Mouse (Mus musculus) retina, postnatal 7 days (tissue): ENCODE measurements around the gene Prpf38b.
"Not testable (repeated sequence)": the region's sequence is repeated elsewhere in the genome, so short reads cannot be mapped to it uniquely, and the experiment has no call there.

ENCODE experiments used
- DNase-seq: peaks from one replicate; pipeline ENCODE4 v3.0.0-alpha.2; 2012; ENCODE audit warnings: low read depth, low spot score

Prpf38b gene

DNA sequence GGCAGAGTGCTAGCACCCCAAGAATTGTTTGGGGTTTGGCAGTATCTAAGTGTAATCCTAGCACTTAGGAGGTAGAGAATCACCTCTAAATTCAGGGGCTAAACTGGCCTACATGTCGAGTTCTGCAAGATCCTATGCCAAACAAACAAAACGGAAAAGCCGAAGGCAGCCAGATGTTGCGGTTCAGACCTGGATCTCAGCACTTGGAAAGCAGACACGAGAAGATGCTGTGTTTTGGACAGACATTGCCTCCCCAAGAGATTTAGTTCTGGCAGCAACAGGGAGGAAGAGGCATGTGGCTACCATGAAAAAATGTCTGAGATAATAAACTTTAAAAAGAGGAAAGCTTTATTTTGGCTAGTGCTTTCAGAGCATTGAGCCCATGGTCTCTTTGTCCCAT is 10.8 kb downstream of the Prpf38b start:
- no peak for DNase-seq

DNA sequence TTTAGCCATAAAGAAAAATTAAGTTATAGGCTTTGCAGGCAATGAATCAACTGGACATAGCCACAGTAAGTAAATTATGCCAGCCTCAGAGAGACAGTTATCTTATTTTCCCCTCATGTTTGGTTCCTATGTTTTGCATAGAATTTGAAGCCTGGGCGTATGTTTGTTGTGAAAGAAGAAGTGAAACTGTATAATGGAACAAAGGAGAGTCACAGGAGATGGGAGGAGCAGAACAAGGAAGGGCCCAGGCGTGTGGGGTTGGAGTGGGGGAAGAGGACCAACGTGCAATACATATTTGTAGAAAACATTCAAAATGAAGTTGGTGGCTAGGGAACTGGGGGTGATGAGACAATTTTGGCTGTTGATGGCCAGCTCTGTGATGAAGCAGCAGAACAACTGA is 11.4 kb downstream of the Prpf38b start:
- no peak for DNase-seq

DNA sequence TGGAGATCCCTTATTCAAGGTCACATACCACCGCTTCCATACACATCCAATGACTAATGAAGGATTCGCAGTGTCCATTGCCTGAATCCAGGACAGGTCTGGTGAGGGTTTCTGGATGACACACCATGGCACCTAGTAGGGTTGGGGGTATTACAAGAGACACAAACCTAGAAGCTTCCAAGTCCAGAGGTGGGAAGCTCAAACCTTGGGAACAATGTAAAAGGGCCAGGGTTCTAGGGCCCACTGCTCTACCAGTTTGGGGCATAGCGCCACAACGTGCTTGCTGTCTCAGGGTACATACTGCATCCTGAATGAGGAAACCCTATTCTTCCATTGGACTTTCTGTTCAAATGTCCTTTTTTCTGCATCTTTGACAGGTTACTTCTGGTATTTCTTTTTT is 12.9 kb downstream of the Prpf38b start:
- no peak for DNase-seq

DNA sequence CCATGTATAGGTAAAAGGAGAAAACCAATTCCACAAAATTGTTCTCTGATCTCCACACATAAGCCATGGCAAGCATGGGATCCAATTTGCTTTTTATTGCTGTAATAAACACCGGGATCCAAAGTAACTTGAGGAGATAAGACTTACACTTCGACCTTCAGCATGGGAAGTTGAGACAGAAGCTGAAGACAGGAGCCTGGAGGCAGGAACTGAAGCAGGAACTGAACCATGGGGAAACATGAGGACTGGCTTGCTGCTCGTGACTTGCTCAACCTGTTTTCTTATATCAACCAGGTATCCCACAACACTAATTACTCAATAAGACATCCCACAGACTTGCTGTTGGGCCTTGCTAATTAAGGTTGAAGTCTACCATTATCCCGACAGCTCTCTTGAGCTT is 18.6 kb downstream of the Prpf38b start:
- DNase-seq: no peak

DNA sequence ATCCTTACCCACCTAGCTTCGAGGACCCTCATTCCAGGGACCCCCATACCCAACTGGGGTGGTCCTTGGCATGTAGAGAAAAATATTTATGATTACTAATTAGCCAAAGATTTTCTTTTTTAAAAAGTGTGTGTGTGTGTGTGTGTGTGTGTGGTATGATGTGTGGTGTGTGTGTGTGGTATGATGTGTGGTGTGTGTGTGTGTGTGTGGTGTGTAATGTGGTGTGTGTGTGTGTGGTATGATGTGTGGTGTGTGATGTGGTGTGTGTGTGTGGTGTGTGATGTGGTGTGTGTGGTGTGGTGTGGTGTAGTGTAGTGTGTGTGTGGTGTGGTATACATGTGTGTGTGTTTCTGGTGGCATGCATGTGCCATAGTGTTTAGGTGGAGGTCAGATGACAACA is 19.4 kb downstream of the Prpf38b start:
- no peak for DNase-seq

DNA sequence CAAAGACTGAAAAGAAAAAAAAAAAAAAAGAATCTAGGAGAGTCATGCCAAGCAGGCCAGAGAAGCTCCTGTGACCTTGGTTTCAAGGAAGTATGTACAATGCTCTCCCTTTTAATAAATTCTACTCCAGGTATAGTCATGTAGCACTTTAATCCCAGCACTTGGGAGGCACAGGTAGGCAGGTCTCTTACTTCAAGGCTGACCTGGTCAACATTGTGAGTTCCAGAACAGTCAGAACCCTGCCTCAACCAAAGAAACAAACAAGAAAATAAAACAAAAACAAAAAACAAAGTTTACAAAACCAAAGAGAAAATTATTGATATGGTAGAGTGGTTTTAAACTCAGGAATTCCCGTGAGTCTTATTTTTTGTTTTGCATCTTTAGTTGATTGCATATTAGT is 21.6 kb downstream of the Prpf38b start, which contains the start of gene Fndc7:
Gene Fndc7, minus strand, starts transcription at position 101 of the 400 bp plus-strand sequence.
- DNase-seq: no peak

DNA sequence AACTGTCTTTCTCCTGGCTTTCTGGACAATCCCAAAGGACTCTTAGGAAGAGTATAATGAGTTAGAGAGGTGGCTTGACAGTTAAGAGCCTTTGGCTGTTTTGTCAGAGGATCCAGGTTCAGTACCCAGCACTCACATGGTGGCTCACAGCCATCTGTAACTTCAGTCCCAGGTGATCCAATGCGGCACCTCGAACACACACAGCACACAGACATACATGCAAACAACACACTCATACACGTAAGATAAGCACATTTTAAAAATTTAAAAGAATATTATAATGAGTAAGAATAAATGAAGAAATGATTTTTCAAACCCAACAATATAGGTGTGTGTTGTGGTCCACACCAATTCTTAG is 23.9 kb downstream of the Prpf38b start:
- DNase-seq: no peak

DNA sequence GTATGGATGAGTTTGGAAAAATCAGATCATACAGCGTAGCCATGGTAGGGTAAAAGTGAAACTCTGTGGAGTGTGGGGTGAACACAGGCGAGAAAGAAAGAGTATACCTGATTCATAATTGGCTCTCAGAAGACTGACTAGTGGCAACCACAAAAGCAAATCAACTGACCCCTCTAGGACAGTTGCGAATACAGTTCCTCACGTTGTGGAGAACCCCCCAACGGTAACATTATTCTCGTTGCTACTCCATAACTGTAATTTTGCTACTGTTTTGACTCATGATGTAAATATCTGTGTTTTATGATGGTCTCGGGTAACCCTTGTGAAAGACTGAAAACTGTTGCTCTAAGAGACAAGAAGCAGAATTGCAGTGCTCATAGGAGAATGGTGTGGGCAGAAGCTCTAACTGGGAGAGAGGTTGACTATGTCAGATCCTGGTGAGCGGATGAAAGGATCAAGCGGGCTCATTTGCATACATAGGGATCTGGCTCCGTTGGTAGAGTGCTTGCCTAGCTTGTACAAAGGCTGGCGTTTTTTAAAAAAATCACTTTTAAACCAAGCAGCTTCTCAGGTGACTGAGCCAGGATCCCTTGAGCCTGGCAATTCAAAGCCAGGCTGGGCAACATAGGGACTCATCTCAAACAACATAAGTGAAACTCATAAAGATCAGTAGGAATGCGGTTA is 24.5 kb downstream of the Prpf38b start:
- no peak for DNase-seq

DNA sequence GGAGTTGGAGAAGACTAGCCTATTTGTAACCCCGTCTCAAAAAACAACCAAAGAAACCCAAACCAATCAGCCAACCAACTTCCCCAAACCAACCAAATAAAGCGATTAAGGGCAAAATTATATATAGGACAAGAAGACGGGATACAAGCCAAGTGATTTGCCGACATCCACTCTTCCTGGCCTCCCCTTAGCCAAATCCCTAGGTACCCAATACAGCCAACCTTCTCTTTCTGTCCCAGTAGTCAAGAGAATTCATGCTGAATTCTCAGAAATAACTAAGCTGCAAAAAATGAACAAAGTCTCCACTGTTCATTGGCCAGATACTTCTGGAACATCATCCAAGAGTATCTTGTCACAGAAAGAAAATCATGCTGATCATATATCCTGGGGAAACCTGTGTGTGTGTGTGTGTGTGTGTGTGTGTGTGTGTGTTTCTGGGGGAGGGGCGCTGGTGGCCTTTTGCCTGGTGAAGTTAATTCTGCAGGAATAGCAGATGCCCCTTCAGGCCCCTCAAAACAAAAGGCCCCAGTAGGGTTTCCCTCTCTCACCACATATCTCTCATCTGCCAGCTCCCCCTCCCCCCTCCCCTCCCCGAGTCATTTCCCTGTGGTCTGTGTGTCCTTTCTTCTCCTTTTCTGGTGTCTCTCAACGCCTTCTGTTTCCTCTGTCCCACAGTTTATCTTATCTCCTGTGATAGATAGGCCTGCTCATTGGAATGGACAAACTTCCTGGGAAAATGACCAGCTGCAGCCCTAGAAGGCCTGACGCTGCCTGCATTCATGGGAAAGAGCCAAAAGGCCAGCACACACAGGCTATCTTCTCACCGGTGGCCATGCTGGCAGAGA is 25.6 kb downstream of the Prpf38b start:
- no peak for DNase-seq

DNA sequence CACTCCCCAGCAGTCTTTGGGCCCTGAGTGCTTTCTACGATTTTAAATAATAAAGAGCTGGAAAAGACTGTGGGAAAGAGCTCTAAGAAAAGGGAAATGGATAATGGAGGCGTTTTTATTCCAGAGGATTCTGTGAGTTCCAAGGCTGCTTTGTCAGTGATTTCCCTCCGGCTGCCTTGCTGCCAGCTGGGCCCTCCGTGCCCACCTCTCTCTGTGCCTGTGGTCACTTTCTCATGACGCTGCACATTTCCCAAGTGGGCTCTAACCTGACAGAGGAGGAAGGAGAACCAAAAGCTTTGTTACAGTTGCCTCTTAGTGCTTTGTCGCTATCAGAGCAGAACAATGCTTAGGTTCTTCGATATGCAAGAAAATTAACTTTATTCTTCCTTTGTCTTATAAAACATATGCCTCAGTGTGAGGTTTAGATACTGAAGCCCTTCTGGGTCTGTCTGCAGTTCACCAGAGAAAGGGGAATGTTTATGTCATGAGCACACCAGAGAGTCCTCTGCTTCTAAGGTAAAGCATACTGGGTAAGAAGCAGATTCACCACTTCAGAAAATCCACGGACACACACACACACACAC is 26.7 kb downstream of the Prpf38b start:
- no peak for DNase-seq

DNA sequence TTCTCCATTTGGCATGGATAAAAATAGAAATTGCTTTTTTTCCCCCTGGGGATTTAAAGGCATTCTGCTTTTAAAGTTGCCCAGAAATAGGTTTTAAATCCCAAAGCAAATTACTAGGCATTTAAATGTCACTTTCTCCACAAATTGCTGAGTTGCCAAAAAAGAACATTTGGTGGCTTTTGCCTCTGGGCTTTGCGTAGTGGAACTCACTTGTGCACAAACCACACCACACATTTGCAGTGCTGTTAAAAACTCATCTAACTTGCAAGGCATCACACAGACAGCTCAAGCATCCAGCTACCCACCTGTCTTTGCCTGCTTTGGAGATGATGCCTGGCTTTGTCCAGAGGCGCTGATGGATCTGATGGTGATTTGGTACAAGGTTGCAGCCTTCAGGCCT is 28.5 kb downstream of the Prpf38b start:
- no peak for DNase-seq

DNA sequence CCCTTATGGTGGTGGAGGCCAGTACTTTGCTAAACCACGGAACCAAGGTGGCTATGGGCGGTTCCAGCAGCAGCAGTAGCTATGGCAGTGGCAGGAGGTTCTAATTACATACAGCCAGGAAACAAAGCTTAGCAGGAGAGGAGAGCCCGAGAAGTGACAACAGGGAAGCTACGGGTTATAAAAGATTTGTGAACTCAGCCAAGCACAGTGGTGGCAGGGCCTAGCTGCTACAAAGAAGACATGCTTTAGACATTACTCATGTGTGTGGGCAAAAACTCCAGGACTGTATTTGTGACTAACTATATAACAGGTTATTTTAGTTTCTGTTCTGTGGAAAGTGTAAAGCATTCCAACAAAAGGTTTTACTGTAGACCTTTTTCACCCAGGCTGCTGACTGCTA is 29.7 kb downstream of the Prpf38b start:
- not testable (repeated sequence) for DNase-seq

DNA sequence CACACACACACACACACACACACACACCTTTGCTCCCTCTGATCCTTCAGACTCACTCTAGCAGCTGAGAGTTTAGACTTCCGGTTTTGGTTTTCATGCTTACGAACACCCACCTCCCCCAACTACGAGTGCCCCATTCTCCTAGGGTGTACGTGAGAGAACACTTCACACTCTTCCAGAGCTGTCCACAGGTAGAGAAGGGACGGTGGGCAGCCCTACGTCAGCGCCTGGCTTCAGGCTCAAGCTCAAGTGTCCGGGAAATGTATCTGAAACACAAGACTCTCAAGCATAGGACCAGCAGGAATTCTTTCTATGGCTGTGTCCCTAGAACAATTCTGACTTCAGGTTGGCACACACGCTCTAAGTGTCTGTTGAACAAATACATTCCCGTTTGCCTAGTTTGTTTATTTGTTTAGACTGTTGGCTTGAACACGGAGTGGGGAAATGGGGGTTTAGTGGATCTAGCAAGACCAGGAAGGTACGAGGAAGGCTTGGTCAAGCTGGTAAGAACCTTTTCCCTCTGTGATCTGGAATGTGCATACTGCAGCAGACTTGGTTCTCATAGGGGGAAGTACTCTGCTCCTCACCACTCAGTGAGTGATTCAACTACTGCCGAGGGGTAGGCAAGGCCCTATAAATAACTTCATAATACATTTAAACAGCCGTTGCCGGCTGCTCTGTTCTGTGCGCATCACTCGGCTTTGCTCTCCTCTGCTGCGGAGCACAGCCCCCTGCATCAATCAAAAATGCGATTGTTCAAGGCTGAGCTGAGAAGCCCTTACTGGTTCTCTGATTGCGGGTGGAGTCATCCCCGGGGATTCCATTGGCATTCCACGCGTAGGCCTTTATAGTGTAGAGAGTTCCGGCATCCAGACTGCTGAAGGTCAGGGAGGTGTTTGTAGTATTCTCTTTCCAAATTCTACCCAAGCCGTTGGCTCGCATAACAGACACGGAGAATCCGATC is 30.7 kb downstream of the Prpf38b start:
- DNase-seq: no peak

DNA sequence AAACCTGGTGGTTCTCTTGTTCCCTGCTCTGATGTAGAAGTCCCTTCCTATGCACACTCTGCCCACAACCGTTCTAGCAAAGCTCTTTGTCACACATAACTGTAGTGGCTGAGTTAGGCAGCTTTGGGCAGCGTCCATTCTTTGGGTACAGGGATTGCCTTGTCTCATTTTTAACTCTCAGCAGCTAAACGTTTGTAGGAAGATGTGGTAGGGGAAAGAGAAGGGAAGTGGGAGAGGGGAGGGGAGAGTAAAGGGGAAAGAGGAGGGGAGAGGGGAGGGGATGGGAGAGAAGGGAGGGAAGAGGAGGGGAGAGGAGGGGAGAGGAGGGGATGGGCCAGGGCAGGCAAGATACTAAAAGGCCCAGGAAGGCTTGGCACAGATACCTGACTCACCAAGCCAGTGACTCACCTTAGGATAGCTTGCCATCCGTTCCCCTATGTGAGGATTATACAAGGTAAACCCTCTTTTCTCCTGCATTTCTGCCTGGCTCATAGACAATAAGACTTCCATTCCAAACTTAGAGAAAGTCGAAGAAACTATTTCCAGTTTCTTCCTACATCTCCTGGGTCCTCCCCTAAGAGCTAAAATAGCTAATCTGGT is 31.6 kb downstream of the Prpf38b start:
- no peak for DNase-seq

DNA sequence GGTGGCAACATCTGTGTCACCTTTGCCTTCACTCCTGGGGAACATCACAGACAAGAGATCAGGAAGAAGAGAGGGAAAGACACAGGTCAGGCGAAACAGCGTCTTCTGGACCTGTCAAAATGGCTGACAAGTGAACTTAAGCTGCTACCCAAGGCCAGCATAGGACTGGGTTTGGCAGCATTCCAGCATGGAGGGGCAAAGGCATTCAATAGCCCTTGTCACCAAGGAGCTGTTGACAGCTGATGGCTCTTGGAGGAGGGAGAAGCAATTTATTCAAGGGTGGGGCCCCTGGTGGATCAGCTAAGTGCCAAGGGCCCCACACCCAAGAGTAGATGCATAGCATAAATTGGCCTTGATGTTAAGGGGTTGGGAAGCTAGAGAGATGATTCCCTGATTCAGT is 32.4 kb downstream of the Prpf38b start:
- no peak for DNase-seq

DNA sequence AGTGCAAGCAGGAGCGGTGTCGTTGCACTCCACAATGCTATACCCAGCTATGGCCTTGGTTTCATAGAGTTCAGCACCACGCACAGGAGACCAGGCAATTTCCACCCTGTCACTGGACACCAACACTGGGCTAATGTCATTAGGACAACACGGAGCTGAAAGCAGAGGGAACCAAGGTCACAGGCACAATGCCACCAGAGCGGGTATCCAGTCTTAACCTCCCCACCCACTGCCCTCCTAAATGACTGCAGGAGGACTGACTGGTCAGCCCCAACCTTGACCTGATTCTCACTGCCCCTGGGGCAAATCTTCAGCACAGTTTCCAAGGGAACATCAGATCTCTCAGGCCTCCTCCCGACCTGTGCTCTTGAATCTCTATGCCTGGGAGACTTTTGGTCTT is 40.9 kb downstream of the Prpf38b start:
- DNase-seq: no peak

DNA sequence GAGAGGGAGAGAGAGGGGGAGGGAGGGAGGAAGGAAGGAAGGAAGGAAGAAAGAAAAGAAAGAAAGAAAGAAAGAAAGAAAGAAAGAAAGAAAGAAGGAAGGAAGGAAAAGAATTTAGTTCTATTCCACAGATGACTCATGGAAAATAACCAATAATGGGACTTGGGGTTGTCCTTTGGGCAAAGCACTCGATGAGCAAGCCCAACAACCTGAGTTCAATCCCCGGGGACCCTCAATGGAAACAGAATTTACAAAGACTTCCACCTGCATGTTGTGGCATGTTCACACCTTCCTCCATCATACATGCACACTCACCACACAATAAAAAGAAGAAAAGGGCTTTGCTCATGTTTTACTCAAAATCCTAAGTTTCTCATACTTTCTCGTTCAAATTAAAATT is 44.1 kb downstream of the Prpf38b start:
- DNase-seq: no peak

DNA sequence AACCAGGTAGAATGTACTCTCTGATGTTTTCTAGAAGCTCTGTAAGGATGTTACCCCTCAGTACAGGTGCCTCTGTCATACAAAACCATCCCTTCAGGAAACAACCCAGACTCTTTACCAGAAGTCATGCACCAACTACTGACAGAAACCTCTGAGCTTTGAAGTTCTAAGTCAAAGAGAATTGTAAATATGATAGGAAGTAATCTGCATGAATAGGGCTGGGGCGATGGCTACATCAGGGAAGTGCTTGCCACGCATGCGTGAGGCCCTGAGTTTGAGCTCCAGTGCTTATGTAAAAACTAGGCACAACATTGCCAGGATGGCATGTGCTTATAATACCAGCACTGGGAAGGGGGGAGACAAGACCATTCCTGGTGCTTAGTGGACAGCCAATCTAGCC is 45.9 kb downstream of the Prpf38b start:
- no peak for DNase-seq

DNA sequence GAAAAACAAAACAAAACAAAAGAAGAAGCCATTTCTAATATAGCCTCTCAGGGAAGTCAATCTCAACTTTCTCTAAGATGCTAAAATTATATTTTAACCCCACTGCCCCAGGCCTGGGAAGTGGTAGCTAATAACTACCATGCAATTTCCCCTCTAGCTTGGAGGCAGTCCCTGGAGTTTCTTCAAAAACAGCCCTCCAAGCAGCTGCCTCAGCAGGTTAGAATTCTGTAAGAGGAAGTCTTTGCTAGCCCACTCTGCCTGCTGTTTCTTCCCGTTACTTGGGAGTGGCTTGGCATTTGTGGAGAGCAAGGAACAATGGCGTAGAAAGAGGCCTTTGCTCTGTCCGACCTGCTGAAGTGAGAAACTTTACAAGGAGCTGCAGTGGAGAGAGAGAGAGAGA is 46.4 kb downstream of the Prpf38b start:
- DNase-seq: no peak

DNA sequence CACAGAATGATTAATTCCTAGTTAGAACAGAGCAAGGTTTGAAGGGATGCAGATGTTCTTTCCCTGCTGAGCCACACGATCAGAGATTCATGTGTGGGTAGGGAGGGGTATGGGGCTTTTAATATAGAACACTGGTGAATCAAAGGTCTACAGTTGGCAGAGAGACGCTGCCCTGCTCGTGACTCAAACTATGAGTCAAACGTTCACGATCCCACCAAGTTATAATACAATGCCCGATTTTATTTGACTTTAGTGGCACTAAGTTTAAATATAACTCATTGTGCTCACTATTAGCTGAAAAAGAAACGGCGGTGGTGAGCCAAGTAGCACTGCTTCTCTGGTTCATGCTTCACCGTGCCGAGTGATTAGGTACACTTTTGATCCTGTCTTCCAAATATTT is 48.4 kb downstream of the Prpf38b start:
- DNase-seq: no peak

DNA sequence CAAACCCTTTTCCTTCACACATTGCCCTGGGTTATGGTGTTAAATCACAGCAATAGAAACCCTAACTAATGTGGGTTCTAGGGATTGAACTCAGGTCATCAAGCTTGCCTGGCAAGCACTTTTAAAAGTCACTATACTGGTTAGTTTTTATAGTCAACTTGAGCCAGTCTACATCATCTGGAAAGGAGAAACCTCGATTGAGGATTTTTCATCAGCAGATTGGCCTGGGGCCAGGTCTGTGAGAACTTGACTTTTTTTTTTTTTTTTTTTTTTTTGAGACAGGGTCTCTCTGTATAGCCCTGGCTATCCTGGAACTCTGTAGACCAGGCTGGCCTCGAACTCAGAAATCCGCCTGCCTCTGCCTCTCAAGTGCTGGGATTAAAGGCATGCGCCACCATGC is 49.2 kb downstream of the Prpf38b start:
- DNase-seq: not testable (repeated sequence)
